ENCODE assay signal across 8 mouse cellular contexts in the genomic region with DNA sequence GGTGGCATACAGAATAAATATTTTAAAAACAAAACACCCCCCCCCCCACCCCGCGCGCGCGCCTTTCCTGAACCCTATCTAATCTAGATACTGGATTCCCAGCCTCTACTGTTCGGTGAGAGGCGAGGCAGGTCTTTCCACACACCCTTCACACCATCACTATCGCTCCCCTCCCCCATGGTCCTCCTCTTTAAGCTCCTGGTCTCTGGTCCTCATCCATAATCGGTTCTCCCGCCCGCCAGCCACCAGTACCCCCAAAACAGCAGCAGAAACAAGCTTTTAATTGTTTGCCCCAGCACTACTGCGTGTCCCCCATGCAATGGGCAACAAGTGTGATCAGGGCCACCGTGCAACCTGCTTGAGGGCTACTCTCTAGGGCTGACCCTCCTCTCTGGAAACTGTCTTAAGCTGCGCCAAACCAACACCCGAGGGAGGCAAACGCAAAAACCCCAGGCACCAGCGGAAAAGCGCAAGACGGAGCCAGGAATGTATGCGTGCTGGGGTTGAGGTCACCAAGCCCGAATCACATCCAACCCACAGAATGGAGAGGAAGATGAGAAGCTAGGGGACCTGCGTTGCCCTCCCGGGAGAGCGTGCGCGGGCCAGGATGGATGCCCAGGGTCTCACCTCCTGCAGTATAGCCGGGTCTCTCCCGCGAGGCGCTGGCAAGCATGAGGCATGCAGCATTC. TPM values are rescaled to one million over a fixed set of nuclear protein-coding genes. Genes with fewer than 3 reads are reported as not detected.
DNase-seq lines count a peak whose midpoint lies in the region; ATAC-seq and TF ChIP-seq lines count a peak whose summit lies in the region.

No protein-coding gene starts in this region.

- H3K9ac ChIP-seq in embryonic facial prominence, embryonic 14.5 days (ENCODE audit: low read depth, low read length): peak overlapping the region; percentile 82
- peak overlapping the region; percentile 91 for H3K9ac ChIP-seq in hindbrain, embryonic 14.5 days
- no peak overlapping the region for H3K9ac ChIP-seq in liver, postnatal 0 days (replicated peaks)

- ATAC-seq in embryonic facial prominence, embryonic 14.5 days (ENCODE audit: low read depth): no peak
- ATAC-seq in hindbrain, embryonic 14.5 days (ENCODE audit: low FRiP score): no peak
- ATAC-seq in liver, postnatal 0 days: no peak

- no peaks in the 10 kb centered on the region for H3K9me3 ChIP-seq in embryonic facial prominence, embryonic 14.5 days (ENCODE audit: control insufficient read depth, low read length)
- H3K9me3 ChIP-seq in hindbrain, embryonic 14.5 days (ENCODE audit: control insufficient read depth, low read length): no peaks in the 10 kb centered on the region
- no peaks in the 10 kb centered on the region for H3K9me3 ChIP-seq in liver, postnatal 0 days (ENCODE audit: low read length)

- no peak for TF ChIP-seq EP300 in liver, postnatal 0 days (IDR thresholded peaks at IDR 0.05; ENCODE audit: low read depth)

- H3K27ac ChIP-seq in embryonic facial prominence, embryonic 14.5 days (replicated peaks; ENCODE audit: low read depth, low read length): no peak overlapping the region
- peak overlapping the region; percentile 15; the same call in 1 of the 2 replicates for H3K27ac ChIP-seq in hindbrain, embryonic 14.5 days
- H3K27ac ChIP-seq in liver, postnatal 0 days (ENCODE audit: low read depth): no peak overlapping the region

- WGBS in embryonic facial prominence, embryonic 14.5 days: 3% methylated on average over 30 of the region's 30 CpGs
- WGBS in hindbrain, embryonic 14.5 days: 6% methylated on average over 30 of the region's 30 CpGs
- 5% methylated on average over 30 of the region's 30 CpGs for WGBS in liver, postnatal 0 days (ENCODE audit: insufficient replicate concordance)

- H3K4me2 ChIP-seq in embryonic facial prominence, embryonic 14.5 days (ENCODE audit: low read depth, low read length): peak overlapping the region; percentile 99
- peak overlapping the region; percentile 87 for H3K4me2 ChIP-seq in hindbrain, embryonic 14.5 days (replicated peaks)
- peak overlapping the region; percentile 70; the same call in 1 of the 2 replicates for H3K4me2 ChIP-seq in liver, postnatal 0 days (ENCODE audit: low read depth, low read length)

- peaks cover 5% of the 10 kb centered on the region; the same call in 1 of the 2 replicates for H3K4me1 ChIP-seq in embryonic facial prominence, embryonic 14.5 days (ENCODE audit: control insufficient read depth, insufficient read depth, low read length)
- H3K4me1 ChIP-seq in hindbrain, embryonic 14.5 days (replicated peaks; ENCODE audit: control insufficient read depth, insufficient read depth, low read length): peaks cover 17% of the 10 kb centered on the region
- H3K4me1 ChIP-seq in liver, postnatal 0 days (ENCODE audit: insufficient read depth): no peaks in the 10 kb centered on the region

- peaks cover 22% of the 10 kb centered on the region for H3K27me3 ChIP-seq in embryonic facial prominence, embryonic 14.5 days (replicated peaks; ENCODE audit: control insufficient read depth, insufficient read depth, low read length)
- H3K27me3 ChIP-seq in hindbrain, embryonic 14.5 days (ENCODE audit: control insufficient read depth, insufficient read depth, low read length): no peaks in the 10 kb centered on the region
- H3K27me3 ChIP-seq in liver, postnatal 0 days (ENCODE audit: insufficient read depth, low read length): peaks cover 32% of the 10 kb centered on the region

- peak overlapping the region; percentile 67 for H3K4me3 ChIP-seq in embryonic facial prominence, embryonic 14.5 days (ENCODE audit: low read depth, low read length)
- peak overlapping the region; percentile 87 for H3K4me3 ChIP-seq in hindbrain, embryonic 14.5 days (replicated peaks; ENCODE audit: low read length)
- H3K4me3 ChIP-seq in liver, postnatal 0 days (ENCODE audit: low read depth, low read length): no peak overlapping the region

- no peaks in the 10 kb centered on the region for H3K36me3 ChIP-seq in embryonic facial prominence, embryonic 14.5 days (ENCODE audit: control insufficient read depth, insufficient read depth, low read length)
- peaks cover 10% of the 10 kb centered on the region for H3K36me3 ChIP-seq in hindbrain, embryonic 14.5 days (replicated peaks; ENCODE audit: control insufficient read depth, insufficient read depth)
- H3K36me3 ChIP-seq in liver, postnatal 0 days (replicated peaks; ENCODE audit: insufficient read depth, low read length): no peaks in the 10 kb centered on the region

- peak; percentile 32 to 42 for DNase-seq in layer of hippocampus, postnatal 10 days (ENCODE audit: low spot score in 2 of 2)
- DNase-seq in layer of hippocampus, adult 9-11 months: no peak
- DNase-seq in embryonic facial prominence, embryonic 14.5 days (ENCODE audit: low spot score): no peak
- DNase-seq in hindbrain, embryonic 14.5 days (ENCODE audit: low spot score): peak; percentile 36
- no peak for DNase-seq in liver, postnatal 0 days
- DNase-seq in right cerebral cortex, postnatal 10 days (ENCODE audit: low spot score in 2 of 2): peak; percentile 65 to 68
- no peak for DNase-seq in urinary bladder, adult 2 months (ENCODE audit: low spot score)
- no peak for DNase-seq in urinary bladder, postnatal 14 days (ENCODE audit: low spot score)

- TF ChIP-seq CTCF in liver, postnatal 0 days (IDR thresholded peaks at IDR 0.05; ENCODE audit: low read depth): no peak

RNA-seq across cellular contexts. Expression of a gene that starts 59.5 kb away (rescaled TPM):
- total RNA-seq in layer of hippocampus, postnatal 10 days (2021): 10 to 100 TPM; 46.3 to 49.5 TPM
- 7.7 and 8.4 TPM in 2 replicates for polyA plus RNA-seq in embryonic facial prominence, embryonic 14.5 days (2014; fragmentation: Nextera tagmentation; extraction: Ambion mirVana)
- 23.3 and 25.3 TPM in 2 replicates for polyA plus RNA-seq in hindbrain, embryonic 14.5 days (2014; fragmentation: Nextera tagmentation; extraction: Ambion mirVana)
- polyA plus RNA-seq in liver, postnatal 0 days (2015; fragmentation: Nextera tagmentation; extraction: Ambion mirVana): not detected in 2 replicates
- 7.5 and 9.6 TPM in 2 replicates for polyA plus RNA-seq in urinary bladder, adult 2 months (2012; rRNA removed)

Comparison
In these comparisons a context has a peak if more than half of its experiments do, and no peak if none do; other contexts are left out.
1. DNase-seq: peak in layer of hippocampus, postnatal 10 days (2 of 2), hindbrain, embryonic 14.5 days (single experiment) and right cerebral cortex, postnatal 10 days (2 of 2); none in layer of hippocampus, adult 9-11 months (single experiment), embryonic facial prominence, embryonic 14.5 days (single experiment), liver, postnatal 0 days (single experiment), urinary bladder, adult 2 months (single experiment) and urinary bladder, postnatal 14 days (single experiment).
2. Peak in every context shown above with its lines, with median percentiles within 50 percentile points of each other: H3K4me2 ChIP-seq.